Mouse (Mus musculus): ENCODE data around the gene Pmel.

The Pmel gene

GRCm38 (mm10) chr10:128695992-128696807 lies 7.8 kb upstream of the Pmel start, which contains the start of gene Rab5b:
Gene Rab5b (minus strand): TSS chr10:128696264.
- no peak for TF ChIP-seq GATA4 (IDR thresholded peaks at IDR 0.05; ENCODE audit: insufficient replicate concordance, low read length)

GRCm38 (mm10) chr10:128697072-128697725 lies 6.8 kb upstream of the Pmel start:
- TF ChIP-seq GATA4 (IDR thresholded peaks at IDR 0.05; ENCODE audit: insufficient replicate concordance, low read length): no peak

- TF ChIP-seq GATA4 (IDR thresholded peaks at IDR 0.05; ENCODE audit: insufficient replicate concordance, low read length): no peak
Observed at GRCm38 (mm10) chr10:128699006-128699405, 5.0 kb upstream of the Pmel start.

- no peak for TF ChIP-seq GATA4 (IDR thresholded peaks at IDR 0.05; ENCODE audit: insufficient replicate concordance, low read length)
Observed at GRCm38 (mm10) chr10:128699611-128700010, 4.4 kb upstream of the Pmel start.

- TF ChIP-seq GATA4 (IDR thresholded peaks at IDR 0.05; ENCODE audit: insufficient replicate concordance, low read length): no peak
Observed at GRCm38 (mm10) chr10:128700712-128701111, 3.3 kb upstream of the Pmel start.

GRCm38 (mm10) chr10:128702328-128703007 lies 1.5 kb upstream of the Pmel start:
- no peak for TF ChIP-seq GATA4 (IDR thresholded peaks at IDR 0.05; ENCODE audit: insufficient replicate concordance, low read length)

GRCm38 (mm10) chr10:128704491-128705316 lies 709 bp downstream of the Pmel start, which contains the start of gene Cdk2:
Gene Cdk2 (minus strand): TSS chr10:128705031.
- TF ChIP-seq GATA4 (IDR thresholded peaks at IDR 0.05; ENCODE audit: insufficient replicate concordance, low read length): no peak

- TF ChIP-seq GATA4 (IDR thresholded peaks at IDR 0.05; ENCODE audit: insufficient replicate concordance, low read length): no peak
Observed at GRCm38 (mm10) chr10:128705317-128705693, 1.3 kb downstream of the Pmel start.

- TF ChIP-seq GATA4 (IDR thresholded peaks at IDR 0.05; ENCODE audit: insufficient replicate concordance, low read length): no peak
Observed at GRCm38 (mm10) chr10:128715559-128716537, 11.9 kb downstream of the Pmel start.

GRCm38 (mm10) chr10:128728059-128728458 lies 24.1 kb downstream of the Pmel start:
- TF ChIP-seq GATA4 (IDR thresholded peaks at IDR 0.05; ENCODE audit: insufficient replicate concordance, low read length): no peak

GRCm38 (mm10) chr10:128731002-128731433 lies 27.0 kb downstream of the Pmel start:
- no peak for TF ChIP-seq GATA4 (IDR thresholded peaks at IDR 0.05; ENCODE audit: insufficient replicate concordance, low read length)

GRCm38 (mm10) chr10:128731992-128732391 lies 28.0 kb downstream of the Pmel start:
- no peak for TF ChIP-seq GATA4 (IDR thresholded peaks at IDR 0.05; ENCODE audit: insufficient replicate concordance, low read length)

GRCm38 (mm10) chr10:128737435-128737834 lies 33.4 kb downstream of the Pmel start:
- no peak for TF ChIP-seq GATA4 (IDR thresholded peaks at IDR 0.05; ENCODE audit: insufficient replicate concordance, low read length)

- TF ChIP-seq GATA4 (IDR thresholded peaks at IDR 0.05; ENCODE audit: insufficient replicate concordance, low read length): no peak
Observed at GRCm38 (mm10) chr10:128740296-128740695, 36.3 kb downstream of the Pmel start.
